Mouse (Mus musculus) lung, embryonic 14.5 days (tissue): ENCODE data around the gene Prkd2. TPM values are rescaled to one million over a fixed set of nuclear protein-coding genes. Genes with fewer than 3 reads are reported as not detected.

ENCODE experiments used
- ATAC-seq: fragments of 200-750 bp; cut with Nextera tagmentation; 2 replicates; pipeline ENCODE4 v1.8.0; 2017; ENCODE audit warnings: mild to moderate bottlenecking, moderate TSS enrichment, moderate library complexity; ENCODE audit not compliant: insufficient read depth
- DNase-seq: peaks from one replicate; pipeline ENCODE4 v3.0.0-alpha.2; 2015
- H3K27ac ChIP-seq: fragments of 300-500 bp; sonication (generic); 2 replicates; pipeline ENCODE4 v1.5.1; 2014; ENCODE audit warnings: low read depth, mild to moderate bottlenecking, moderate library complexity
- H3K27me3 ChIP-seq: fragments of 300-500 bp; sonication (generic); 2 replicates; pipeline ENCODE4 v1.6.1; 2014; ENCODE audit warnings: low read length, control low read depth; ENCODE audit not compliant: insufficient read depth
- H3K36me3 ChIP-seq: fragments of 300-500 bp; sonication (generic); 2 replicates; pipeline ENCODE4 v1.6.1; 2014; ENCODE audit warnings: control low read depth; ENCODE audit not compliant: insufficient read depth
- H3K4me1 ChIP-seq: fragments of 300-500 bp; sonication (generic); 2 replicates; pipeline ENCODE4 v1.6.1; 2014; ENCODE audit warnings: antibody characterized with exemption, control low read depth; ENCODE audit not compliant: insufficient read depth
- H3K4me2 ChIP-seq: fragments of 300-500 bp; sonication (generic); 2 replicates; pipeline ENCODE4 v1.6.1; 2014; ENCODE audit warnings: mild to moderate bottlenecking
- H3K4me3 ChIP-seq: fragments of 300-500 bp; sonication (generic); 2 replicates; pipeline ENCODE4 v1.5.1; 2014; ENCODE audit warnings: low read depth, low read length
- H3K9ac ChIP-seq: fragments of 300-500 bp; sonication (generic); 2 replicates; pipeline ENCODE4 v1.6.1; 2014
- H3K9me3 ChIP-seq: fragments of 300-500 bp; sonication (generic); 2 replicates; pipeline ENCODE4 v1.6.1; 2016; ENCODE audit warnings: low read depth, low read length, control low read depth
- CTCF ChIP-seq: IDR thresholded peaks from 2 replicates; pipeline ENCODE4 v1.5.1; 2016; ENCODE audit warnings: antibody characterized with exemption, low read depth
- WGBS: fragments of 180-500 bp; shearing (Covaris S2); extraction: QIAGEN DNeasy Blood & Tissue Kit; methylation state at CpG from one replicate; pipeline ENCODE4 v1.1.7; 2014; 5-methylcytosine and 5-hydroxymethylcytosine counted together
- polyA plus RNA-seq: library from polyadenylated mRNA; unstranded; fragments of >200 nt; fragmentation: Nextera tagmentation; extraction: Ambion mirVana; gene quantifications from 2 replicates; pipeline ENCODE4 v1.2.1, GENCODE M21; 2014

Prkd2 gene
- polyA plus RNA-seq, 1 experiment from 2014 or later, result 19.6 TPM

GRCm38 (mm10) chr7:16845072-16845819, 2.5 kb downstream of the Prkd2 start:
- DNase-seq, result peak; percentile 52
- Histone ChIP-seq H3K4me2 (peak overlapping the region; percentile 98), H3K36me3 (peaks cover 38% of the 10 kb centered on the region), H3K27ac (peak overlapping the region; percentile 22; the same call in 1 of the 2 replicates), H3K4me3 (peak overlapping the region; percentile 64), H3K9me3 (no peaks in the 10 kb centered on the region), H3K4me1 (peaks cover 16% of the 10 kb centered on the region), H3K27me3 (no peaks in the 10 kb centered on the region), H3K9ac (peak overlapping the region; percentile 14)
- TF ChIP-seq CTCF, result no peak
- WGBS, result 29% methylated on average over 14 of the region's 14 CpGs
- peak; percentile 9; the same call in 1 of the 2 replicates for ATAC-seq

- 27% methylated on average over 10 of the region's 10 CpGs for WGBS
- peak overlapping the region; percentile 98 for H3K4me2 ChIP-seq
- no peaks in the 10 kb centered on the region for H3K27me3 ChIP-seq
- peaks cover 16% of the 10 kb centered on the region for H3K4me1 ChIP-seq
- DNase-seq (no peak), ATAC-seq (no peak)
- H3K36me3 ChIP-seq, result peaks cover 38% of the 10 kb centered on the region
- TF ChIP-seq CTCF, result no peak
- peak overlapping the region; percentile 64 for H3K4me3 ChIP-seq
- peak overlapping the region; percentile 14 for H3K9ac ChIP-seq
- H3K27ac ChIP-seq, result peak overlapping the region; percentile 22; the same call in 1 of the 2 replicates
- no peaks in the 10 kb centered on the region for H3K9me3 ChIP-seq
Measured at GRCm38 (mm10) chr7:16845820-16846167, 3.1 kb downstream of the Prkd2 start.

DNA sequence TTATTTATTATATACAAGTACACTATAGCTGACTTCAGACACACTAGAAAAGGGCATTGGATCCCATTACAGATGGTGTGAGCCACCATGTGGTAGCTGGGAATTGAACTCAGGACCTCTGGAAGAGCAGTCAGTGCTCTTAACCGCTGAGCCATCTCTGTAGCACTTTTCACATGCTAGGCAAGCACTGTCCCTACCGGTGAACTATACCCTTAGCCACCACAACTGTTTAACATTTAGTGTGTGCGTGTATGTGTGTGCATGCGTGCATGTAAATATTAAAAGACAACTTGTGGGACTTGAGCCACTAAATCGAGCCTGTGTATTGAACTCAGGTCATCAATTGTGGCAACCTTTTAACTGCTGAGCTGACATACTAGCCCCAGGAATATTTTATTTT, 4.1 kb downstream of the Prkd2 start:
- Histone ChIP-seq H3K36me3 (peaks cover 35% of the 10 kb centered on the region), H3K9me3 (no peaks in the 10 kb centered on the region), H3K4me2 (no peak overlapping the region), H3K4me1 (peaks cover 11% of the 10 kb centered on the region), H3K9ac (no peak overlapping the region), H3K4me3 (no peak overlapping the region), H3K27ac (no peak overlapping the region), H3K27me3 (no peaks in the 10 kb centered on the region)
- ATAC-seq (no peak), DNase-seq (no peak)
- 94% methylated on average over 5 of the region's 5 CpGs for WGBS
- TF ChIP-seq CTCF, result no peak

GRCm38 (mm10) chr7:16847507-16847906, 4.8 kb downstream of the Prkd2 start:
- WGBS, result 78% methylated on average over 19 of the region's 19 CpGs
- no peak for TF ChIP-seq CTCF
- no peak overlapping the region for H3K27ac ChIP-seq

GRCm38 (mm10) chr7:16848579-16848978, 5.9 kb downstream of the Prkd2 start:
- peaks cover 45% of the 10 kb centered on the region for H3K36me3 ChIP-seq
- no peaks in the 10 kb centered on the region for H3K9me3 ChIP-seq
- no peak overlapping the region for H3K9ac ChIP-seq
- WGBS, result 25% methylated on average over 17 of the region's 17 CpGs
- H3K4me2 ChIP-seq, result no peak overlapping the region
- DNase-seq, result peak; percentile 53
- ATAC-seq, result no peak
- no peaks in the 10 kb centered on the region for H3K27me3 ChIP-seq
- TF ChIP-seq CTCF, result peak; percentile 68
- H3K4me1 ChIP-seq, result peaks cover 10% of the 10 kb centered on the region
- no peak overlapping the region for H3K4me3 ChIP-seq
- no peak overlapping the region for H3K27ac ChIP-seq

More at GRCm38 (mm10) chr7:16847507-16847906, 4.8 kb downstream of the Prkd2 start:
- no peak overlapping the region for H3K4me3 ChIP-seq
- no peak overlapping the region for H3K9ac ChIP-seq
- H3K36me3 ChIP-seq, result peaks cover 38% of the 10 kb centered on the region
- no peak for ATAC-seq
- H3K4me2 ChIP-seq, result no peak overlapping the region
- H3K9me3 ChIP-seq, result no peaks in the 10 kb centered on the region
- H3K27me3 ChIP-seq, result no peaks in the 10 kb centered on the region
- DNase-seq, result no peak
- peaks cover 11% of the 10 kb centered on the region for H3K4me1 ChIP-seq

DNA sequence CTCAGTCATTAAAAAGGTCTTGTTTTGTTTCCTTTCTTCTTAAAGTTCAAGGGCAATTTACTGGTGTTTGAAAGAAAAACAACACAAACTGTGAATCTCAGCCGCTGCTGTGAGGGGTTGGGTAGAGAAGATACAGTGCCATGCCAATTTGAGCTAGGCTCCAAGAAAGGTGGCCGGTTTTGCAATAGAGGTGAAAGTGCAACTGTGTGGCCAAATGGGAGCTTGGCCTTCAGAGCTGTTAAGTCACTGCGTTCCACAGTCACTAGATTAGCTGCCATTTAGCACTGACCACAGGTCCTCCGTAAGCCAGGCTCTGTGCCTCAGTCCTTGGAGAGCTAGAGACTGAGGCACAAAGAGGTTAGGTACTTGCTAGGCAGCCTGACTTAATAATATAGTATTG, 8.9 kb downstream of the Prkd2 start:
- H3K9me3 ChIP-seq, result no peaks in the 10 kb centered on the region
- no peak for DNase-seq
- H3K36me3 ChIP-seq, result peaks cover 72% of the 10 kb centered on the region
- H3K4me2 ChIP-seq, result no peak overlapping the region
- no peak overlapping the region for H3K4me3 ChIP-seq
- TF ChIP-seq CTCF, result no peak
- no peak overlapping the region for H3K27ac ChIP-seq
- H3K27me3 ChIP-seq, result no peaks in the 10 kb centered on the region
- WGBS, result 86% methylated on average over 4 of the region's 4 CpGs
- H3K4me1 ChIP-seq, result no peaks in the 10 kb centered on the region
- ATAC-seq, result no peak
- no peak overlapping the region for H3K9ac ChIP-seq

DNA sequence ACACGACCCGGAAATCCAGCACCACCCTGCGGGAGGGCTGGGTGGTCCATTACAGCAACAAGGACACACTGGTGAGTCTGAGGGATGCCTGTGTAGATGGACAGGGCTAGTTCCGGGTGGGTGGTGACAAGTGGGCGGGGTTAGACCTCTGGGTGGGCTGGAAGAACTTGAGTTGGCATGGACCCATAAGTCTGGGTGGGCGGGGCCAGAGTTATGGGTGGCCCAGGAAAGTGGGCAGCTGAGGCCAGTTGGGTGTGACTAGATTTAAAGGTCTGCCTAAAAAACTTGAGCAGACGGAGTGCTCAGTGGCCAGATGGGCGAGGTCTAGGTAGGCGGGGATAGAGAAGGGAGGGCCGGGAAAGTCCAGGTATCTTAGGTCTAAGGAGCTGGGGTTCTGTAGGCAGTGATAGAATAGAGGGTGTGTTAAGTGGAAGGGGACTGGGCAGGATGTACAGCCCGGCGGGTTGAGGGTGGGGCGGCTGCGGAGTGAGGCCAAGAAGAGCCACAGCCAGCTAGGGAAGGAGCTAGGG, 10.7 kb downstream of the Prkd2 start:
- H3K36me3 ChIP-seq, result peaks cover 83% of the 10 kb centered on the region
- TF ChIP-seq CTCF, result no peak
- WGBS, result 75% methylated on average over 14 of the region's 14 CpGs
- no peak overlapping the region for H3K4me2 ChIP-seq
- ATAC-seq, result peak; percentile 62; the same call in 1 of the 2 replicates
- H3K27ac ChIP-seq, result no peak overlapping the region
- no peaks in the 10 kb centered on the region for H3K4me1 ChIP-seq
- no peak overlapping the region for H3K4me3 ChIP-seq
- no peaks in the 10 kb centered on the region for H3K9me3 ChIP-seq
- DNase-seq, result peak; percentile 56
- no peak overlapping the region for H3K9ac ChIP-seq
- no peaks in the 10 kb centered on the region for H3K27me3 ChIP-seq
